Mouse (Mus musculus) stomach, postnatal 0 days (tissue): Measurements from ENCODE around the gene Sphkap.

Source experiments
- CTCF ChIP-seq: IDR thresholded peaks from 2 replicates; pipeline ENCODE4 v1.5.1; 2016; ENCODE audit warnings: antibody characterized with exemption, low read depth, mild to moderate bottlenecking, moderate library complexity
- EP300 ChIP-seq: optimal IDR thresholded peaks from 2 replicates; pipeline ENCODE3; 2016; ENCODE audit warnings: antibody characterized with exemption

DNA sequence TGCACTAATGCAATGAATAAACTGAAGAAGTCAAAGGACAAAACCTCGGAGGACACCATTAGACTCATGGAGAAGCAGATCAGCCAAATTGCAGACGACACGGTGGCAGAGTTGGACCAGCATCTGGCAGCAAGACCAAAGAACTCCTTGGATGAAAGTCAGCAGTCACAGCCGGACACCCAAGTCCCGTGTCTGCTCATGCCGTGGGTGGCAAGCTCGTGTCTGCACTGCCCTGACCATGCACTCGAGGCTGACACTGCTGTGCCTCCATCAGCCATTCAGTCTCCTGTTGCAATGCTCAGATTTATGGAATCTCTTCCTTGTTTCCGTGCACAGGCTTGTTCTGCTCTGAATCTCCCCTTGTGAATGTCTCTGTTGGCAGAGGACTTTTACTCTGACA is 92.9 kb downstream of the Sphkap start:
- TF ChIP-seq CTCF (no peak), EP300 (no peak)
